Mouse (Mus musculus): ENCODE data around the gene Nfkbie.

Nfkbie gene

DNA sequence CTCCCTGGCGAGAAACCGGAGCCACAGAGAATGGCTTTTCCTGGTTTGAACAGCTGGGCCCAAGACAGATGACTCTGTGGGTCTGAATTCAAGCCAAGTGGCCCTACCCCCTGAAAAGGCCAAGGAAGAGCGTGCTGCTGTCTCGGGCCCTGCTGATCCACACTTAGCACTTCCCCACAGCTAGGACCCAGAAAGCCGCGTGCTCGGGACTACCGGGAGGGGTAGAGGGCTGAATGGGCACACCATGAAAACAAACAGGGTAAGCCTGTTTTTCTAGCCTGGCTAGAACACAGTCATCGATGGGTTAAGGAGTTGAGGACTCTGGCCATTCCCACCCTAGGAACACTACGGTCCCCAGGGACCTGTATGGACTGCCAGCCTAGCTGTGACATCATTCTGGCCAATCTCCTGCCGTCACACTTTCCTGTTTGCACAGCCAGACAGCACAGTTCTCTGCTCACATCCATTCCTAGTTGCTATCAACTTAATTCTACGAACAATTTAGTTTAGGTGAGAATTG, 25.5 kb downstream of the Nfkbie start:
- peak in 1 of 2 experiments; percentile 61 for DNase-seq (ENCODE audit: low spot score in 2 of 2)

- peak; percentile 51 to 79 for DNase-seq (ENCODE audit: low spot score in 2 of 2)
Observed at GRCm38 (mm10) chr17:45581567-45581983, 26.1 kb downstream of the Nfkbie start.

- DNase-seq (ENCODE audit: low spot score in 2 of 2) = no peak
Observed at GRCm38 (mm10) chr17:45582188-45582587, 26.7 kb downstream of the Nfkbie start.

DNA sequence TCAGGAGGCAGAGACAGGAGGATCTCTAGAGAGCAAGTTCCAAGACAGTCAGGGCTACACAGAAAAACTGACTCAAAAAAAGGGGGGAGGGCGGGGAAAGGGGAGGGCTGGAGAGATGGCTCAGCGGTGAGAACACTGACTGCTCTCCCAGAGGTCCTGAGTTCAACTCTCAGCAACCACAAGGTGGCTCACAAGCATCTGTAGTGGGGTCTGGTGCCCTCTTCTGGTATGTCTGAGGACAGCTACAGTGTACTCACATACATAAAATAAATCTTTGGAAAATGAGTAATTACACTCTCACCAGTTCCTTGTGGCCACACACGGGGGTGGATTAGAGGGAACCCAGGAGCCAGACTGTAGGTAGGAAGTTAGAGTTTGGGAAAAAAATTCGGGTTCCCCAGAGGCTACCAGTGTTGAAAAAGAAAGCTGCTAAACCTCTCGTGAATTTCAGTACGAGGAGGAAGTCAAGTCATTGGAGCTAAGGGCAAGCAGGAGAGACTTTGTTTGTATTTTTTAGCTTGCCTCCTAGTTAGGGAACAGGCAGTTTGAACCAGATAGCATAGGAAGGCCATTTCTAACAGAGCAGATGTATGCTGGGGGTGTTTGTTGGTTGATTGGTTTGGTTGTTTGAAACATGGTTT, 27.3 kb downstream of the Nfkbie start:
- no peak for DNase-seq (ENCODE audit: low spot score in 2 of 2)

DNA sequence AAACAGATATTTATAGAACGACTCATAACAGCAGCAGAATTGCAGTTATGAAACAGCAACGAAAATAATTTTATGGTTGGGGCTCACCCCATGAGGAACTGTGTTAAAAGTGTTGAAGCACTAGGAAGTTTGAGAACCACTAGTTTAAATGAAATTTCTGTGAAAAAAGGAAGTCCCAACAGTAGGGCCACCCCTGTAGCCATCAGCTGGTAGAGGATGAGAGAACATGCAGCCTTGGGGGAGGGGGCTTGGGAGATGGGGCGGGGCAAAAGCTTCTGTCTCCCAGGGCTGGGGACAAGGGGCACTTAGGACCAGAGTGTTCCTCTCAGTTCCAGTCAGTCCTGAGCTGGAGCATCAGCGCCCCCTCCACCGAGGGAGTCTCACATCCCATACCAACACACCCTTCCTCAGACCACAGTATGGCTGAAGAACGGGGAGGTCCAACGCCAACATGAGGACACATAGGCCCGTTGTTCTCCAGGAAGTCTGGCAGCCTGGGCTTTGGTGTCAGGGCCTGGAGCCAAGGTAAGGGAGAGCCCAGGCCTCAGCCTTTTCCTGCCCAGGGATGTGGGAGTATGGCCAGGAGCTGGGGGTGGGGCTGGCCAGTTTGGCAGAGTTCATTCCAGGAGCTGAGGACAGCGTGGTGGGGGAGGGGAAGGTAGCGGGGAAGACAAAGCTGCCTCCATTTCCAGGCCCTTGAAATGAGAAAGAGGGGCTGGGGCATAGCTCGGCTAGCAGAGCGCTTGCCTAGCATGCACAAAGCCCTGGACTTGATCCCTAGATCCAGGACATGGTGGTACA, 28.8 kb downstream of the Nfkbie start:
- DNase-seq (ENCODE audit: low spot score in 2 of 2) = peak; percentile 94

GRCm38 (mm10) chr17:45584939-45585678, 29.6 kb downstream of the Nfkbie start:
- peak; percentile 85 to 86 for DNase-seq (ENCODE audit: low spot score in 2 of 2)

DNA sequence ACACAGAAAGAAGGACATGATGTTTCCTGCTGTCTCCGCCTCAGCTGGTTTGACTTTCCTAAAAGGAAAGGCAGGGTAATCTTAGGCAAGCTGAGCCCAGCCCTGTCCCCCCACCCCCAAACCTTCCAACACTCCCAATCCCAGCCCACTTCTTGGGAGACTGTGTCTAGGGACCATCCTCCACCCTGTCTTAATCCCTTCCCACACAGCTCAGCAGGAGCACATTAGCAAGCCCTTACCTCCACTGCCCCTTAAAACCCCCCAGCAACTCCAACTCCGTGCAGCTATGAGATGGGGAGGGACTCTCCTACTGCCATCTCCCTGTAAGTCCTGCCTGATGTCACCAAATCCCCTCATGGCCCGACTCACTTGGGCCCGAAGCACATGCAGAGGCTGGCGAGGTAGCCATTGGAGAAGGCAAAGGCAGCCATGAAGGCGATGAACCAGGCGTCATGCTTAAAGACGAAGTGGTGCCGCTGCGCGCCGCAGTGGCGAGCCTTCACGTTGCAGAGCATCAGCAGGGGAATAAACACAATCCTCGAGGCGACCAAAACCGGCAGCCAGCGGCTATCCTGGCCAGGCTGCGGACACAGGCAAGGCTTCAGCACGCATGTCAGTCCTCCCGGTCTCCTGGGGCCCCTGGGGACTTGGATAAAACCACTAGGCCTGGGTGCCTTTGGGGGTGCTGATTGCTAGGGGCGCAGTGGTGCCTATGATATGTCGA, 30.4 kb downstream of the Nfkbie start:
- DNase-seq (ENCODE audit: low spot score in 2 of 2) = no peak

- no peak for DNase-seq (ENCODE audit: low spot score in 2 of 2)
Observed at GRCm38 (mm10) chr17:45586449-45586837, 30.9 kb downstream of the Nfkbie start.

DNA sequence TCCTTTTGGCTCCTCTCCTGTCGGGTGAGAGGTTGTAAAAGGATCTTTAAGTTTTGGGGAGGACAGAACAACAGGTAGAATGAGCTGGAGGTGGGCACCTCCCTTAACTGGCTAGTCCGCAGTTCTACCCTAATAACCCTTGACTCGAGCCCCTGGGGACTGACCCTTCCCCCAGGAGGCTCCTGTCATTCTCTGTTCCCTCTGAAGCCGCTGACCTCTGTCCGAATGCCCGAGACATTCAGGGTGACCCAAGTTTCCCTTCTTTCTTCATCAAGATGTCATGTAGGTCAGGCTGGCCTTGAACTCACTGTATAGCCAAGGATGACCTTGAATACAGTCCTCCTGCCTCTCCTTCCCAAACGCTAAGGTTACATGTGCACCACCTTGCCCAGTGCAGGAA, 32.9 kb downstream of the Nfkbie start:
- no peak for DNase-seq (ENCODE audit: low spot score in 2 of 2)

- no peak for DNase-seq (ENCODE audit: low spot score in 2 of 2)
Observed at GRCm38 (mm10) chr17:45589236-45589635, 33.7 kb downstream of the Nfkbie start.

GRCm38 (mm10) chr17:45589844-45590243, 34.3 kb downstream of the Nfkbie start:
- DNase-seq (ENCODE audit: low spot score in 2 of 2) = no peak

GRCm38 (mm10) chr17:45590410-45590809, 34.9 kb downstream of the Nfkbie start:
- no peak for DNase-seq (ENCODE audit: low spot score in 2 of 2)

DNA sequence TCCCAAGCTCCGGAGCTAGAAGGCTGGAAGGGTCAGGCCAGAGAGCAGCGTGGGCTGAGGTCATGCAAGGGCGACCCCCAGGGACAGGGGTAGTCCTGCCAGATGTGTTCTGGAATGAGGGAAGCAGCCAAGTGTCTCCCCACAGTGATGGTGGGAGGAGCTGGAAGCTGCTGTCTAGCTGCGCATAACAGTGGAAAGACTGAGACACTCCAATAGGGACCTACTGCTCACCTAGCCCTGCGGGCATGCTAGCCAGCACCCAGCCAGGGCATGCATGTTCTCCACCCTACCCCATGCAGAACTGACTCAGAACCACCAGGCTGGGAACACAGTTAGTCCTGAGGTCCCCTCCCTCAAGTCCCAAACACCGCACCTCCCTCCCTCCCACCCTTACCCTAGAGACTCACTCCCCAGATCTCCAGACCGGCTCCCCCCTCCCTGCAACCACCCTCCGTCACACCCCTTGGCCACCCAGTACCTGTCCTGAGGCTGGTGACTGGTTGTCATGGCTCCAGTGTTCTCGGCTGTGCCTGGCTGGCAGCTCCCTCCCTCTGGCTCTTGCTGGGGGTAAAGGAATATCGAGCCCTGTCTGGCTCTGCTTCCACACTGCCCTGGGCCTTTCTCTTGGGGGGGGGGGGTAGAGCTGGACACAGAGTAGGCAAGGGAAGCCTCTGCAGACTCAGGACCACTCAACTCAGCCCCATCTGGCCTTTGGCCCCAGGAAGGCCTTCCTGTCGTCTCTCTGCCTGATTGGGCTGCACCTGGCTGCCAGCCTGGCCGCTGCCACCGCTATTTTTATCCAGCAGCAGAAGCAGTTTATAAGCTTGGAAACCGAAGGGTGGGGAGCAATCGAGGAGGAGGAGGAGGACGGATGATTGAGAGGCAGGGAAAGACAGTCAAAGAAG, 36.5 kb downstream of the Nfkbie start:
- DNase-seq (ENCODE audit: low spot score in 2 of 2) = peak; percentile 82 to 87

DNA sequence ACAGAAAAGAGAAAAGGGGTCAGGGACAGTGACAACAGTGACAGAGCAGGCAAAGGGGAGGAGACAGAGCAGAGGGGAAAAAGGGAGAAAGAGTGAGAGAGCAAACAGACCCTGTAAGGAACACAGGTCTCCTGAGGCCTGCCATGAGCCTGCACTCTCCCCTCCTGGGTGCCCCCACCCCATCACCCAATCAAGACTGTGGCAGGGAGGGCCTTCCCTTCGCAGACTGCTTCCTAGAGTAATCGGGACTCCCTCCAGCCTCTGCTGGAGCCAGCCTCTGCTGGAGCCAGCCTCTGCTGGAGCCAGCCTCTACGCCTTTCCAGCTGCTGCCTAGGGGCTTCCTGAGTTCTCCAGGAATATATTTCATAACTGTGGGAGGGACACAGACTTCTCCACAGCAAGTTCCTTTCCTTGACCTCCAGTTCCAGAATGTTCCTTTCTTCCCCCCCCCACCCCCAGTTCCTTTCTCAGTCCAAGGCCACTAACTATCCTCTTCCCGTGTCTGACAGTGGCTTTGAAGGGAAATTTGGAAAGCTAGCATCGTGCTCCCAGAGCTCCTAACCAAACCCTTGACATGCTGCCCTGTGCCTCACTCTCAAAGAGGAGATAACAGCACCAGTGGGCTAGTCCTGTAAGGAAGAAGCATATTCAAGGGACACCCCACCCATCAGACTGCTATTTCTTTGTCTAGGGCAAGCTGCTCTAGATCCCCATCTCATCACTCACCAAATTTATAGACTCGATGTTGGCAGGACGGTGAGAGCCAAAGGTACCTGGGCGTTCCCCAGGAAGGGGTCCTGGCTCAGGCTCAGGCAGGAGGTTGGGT, 37.3 kb downstream of the Nfkbie start:
- peak; percentile 66 to 73 for DNase-seq (ENCODE audit: low spot score in 2 of 2)

- no peak for DNase-seq (ENCODE audit: low spot score in 2 of 2)
Observed at GRCm38 (mm10) chr17:45593479-45593878, 38.0 kb downstream of the Nfkbie start.

DNA sequence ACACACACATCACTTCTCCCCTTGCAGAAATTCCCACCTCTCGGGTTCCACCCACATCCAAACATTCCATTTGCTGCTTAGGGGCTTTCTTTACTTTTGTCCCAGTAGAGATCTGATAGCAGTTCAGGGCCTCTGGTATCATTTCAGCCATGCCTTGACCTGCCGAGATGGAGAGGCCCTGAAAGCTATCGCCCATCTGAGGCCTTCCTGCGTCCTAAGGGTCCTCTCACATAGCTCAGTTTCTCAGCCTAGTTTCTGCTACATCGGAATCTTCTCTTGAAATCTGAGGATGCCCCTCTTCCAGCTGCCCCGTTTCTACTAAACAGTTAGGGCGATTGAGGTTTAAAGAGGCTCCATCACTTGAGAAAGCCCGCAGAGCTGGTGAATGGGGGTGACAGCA, 38.7 kb downstream of the Nfkbie start:
- no peak for DNase-seq (ENCODE audit: low spot score in 2 of 2)

DNA sequence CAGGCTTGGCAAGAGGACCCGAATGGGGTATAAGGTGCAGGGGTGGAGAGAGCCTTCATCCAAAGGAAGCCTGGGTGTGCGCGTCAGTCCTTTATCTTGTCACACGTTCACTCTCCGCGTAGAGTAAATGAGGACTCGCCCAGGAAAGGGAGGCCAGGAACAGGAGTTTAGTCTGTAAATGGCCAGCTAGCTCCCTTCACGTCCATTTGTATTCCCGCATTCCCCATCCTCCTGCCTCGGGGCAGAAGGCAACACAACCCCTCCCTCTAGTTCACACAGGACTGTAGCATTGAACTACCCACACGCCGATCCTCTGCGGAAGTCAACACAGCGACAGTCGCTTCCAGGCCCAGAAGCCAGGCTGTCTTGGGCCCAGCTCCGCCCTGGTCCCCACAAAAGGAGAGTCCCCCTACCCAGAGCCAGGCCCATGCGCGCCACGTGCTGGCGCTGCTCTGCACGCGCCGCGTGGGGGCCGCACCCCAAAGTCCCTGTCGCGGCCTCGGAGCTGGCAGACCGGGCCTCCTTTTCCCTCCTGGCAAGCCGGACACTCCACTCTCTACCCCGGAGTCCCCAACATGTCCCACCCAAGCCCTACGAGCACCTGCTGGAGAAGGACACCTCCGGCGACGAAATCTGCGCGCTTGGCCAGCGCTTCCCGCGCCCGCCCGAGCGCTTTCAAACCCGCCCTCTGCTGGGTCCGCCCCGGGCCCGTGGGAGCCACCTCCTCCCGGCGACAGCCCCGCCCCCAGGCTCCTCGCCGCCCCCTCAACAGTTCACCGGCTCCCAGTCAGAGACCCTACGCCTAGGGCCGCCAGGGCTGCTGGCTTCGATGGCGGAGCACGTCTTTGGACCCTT, 39.6 kb downstream of the Nfkbie start:
- DNase-seq (ENCODE audit: low spot score in 2 of 2) = peak; percentile 82 to 85

DNA sequence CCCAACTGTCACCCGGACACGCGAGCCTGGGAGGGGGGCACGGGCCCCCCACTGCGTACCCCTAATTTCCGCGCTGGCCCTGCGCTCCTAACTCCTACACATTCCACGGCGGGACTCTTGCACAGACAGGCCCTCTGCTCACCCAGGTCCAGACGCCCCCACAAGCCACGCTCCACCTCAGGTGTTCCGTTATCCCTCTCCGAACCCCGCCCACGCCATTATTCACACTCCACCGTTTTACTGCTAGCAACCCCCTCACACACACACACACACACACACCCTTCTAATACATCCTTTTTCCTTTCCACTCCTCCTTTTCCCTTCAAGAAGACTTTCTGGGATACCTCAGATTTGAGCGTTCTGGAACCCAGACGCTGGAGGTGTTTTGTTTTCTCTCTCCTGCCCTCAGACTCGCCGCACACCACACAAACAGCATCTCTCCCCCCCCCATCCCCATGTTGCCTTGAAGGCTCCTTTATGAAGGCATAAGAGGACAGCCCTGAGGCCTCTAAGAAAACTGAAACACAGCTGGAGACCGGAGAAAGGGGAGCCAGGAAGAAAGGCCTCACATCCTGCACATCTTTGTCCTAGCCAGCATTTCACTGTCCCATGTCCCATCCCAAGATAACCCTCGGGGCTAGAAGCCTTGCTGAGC, 40.4 kb downstream of the Nfkbie start:
- no peak for DNase-seq (ENCODE audit: low spot score in 2 of 2)
